Mouse (Mus musculus) liver, postnatal 0 days (tissue): ENCODE results near the gene Adprhl1.

Experiments used
- CTCF ChIP-seq: sonication (generic); IDR thresholded peaks from 2 replicates; pipeline ENCODE4 v1.5.1; 2016; ENCODE audit warnings: antibody characterized with exemption, low read depth
- EP300 ChIP-seq: IDR thresholded peaks from 2 replicates; pipeline ENCODE4 v1.6.1; 2016; ENCODE audit warnings: antibody characterized with exemption, low read depth, mild to moderate bottlenecking

GRCm38 (mm10) chr8:13202041-13202440, 51.9 kb downstream of the Adprhl1 start:
- TF ChIP-seq CTCF, result no peak
- no peak for TF ChIP-seq EP300
